In the genomic region with DNA sequence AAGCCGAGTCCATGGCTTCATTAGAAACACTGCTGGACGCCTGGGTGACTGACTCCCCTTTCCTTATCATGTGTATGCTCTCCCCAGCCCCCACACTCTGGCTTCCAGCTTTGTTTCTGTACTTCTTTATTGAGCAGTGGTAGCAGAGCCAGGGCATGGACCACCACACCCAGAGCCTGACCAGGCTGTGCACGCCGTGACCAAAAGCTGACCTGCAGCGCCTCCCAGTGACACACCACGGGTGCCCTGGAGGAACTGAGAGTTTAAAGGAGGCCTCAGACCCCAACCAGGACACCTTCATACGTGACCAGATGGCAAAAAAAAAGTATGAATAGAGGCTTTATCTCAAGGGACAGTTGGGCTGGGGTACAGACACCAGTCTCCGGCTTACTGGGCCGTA, we compare ENCODE assay signal across 19 mouse cellular contexts. TPM values are rescaled to one million over a fixed set of nuclear protein-coding genes. Genes with fewer than 3 reads are reported as not detected.
DNase-seq lines count a peak whose midpoint lies in the region; ATAC-seq and TF ChIP-seq lines count a peak whose summit lies in the region.
"Had no signal": no experiment of that assay in that cellular context is flagged by ENCODE, and none has a peak within 500 bp of the region (broad histone marks: within the 10 kb centered on the region; RNA-seq: fewer than 3 reads in every experiment).

No protein-coding gene starts in this region.

- TF ChIP-seq POLR2A in ES-Bruce4 (IDR thresholded peaks at IDR 0.05; ENCODE audit: insufficient read depth, low read length) = no peak
- TF ChIP-seq POLR2A in brain, embryonic 14.5 days (IDR thresholded peaks at IDR 0.05; ENCODE audit: borderline replicate concordance, extremely low read depth, insufficient read depth, insufficient read length, poor library complexity, severe bottlenecking) = no peak

- H3K4me3 ChIP-seq in intestine, embryonic 14.5 days (ENCODE audit: low read depth, low read length) = no peak overlapping the region
- no peak overlapping the region for H3K4me3 ChIP-seq in intestine, embryonic 15.5 days (replicated peaks)
- H3K4me3 ChIP-seq in liver, postnatal 0 days (ENCODE audit: low read depth, low read length) = no peak overlapping the region
- H3K4me3 ChIP-seq in liver, embryonic 11.5 days (ENCODE audit: low read depth, low read length) = no peak overlapping the region
- H3K4me3 ChIP-seq in ES-Bruce4 (ENCODE audit: low read depth, low read length) = no peak overlapping the region
- H3K4me3 ChIP-seq: limb, embryonic 15.5 days; stomach, embryonic 15.5 days had no signal

- 76% methylated on average over 9 of the region's 9 CpGs for WGBS in intestine, embryonic 14.5 days
- WGBS in intestine, embryonic 15.5 days = 79% methylated on average over 9 of the region's 9 CpGs
- 78% methylated on average over 9 of the region's 9 CpGs for WGBS in liver, postnatal 0 days (ENCODE audit: insufficient replicate concordance)
- 85% methylated on average over 9 of the region's 9 CpGs for WGBS in liver, embryonic 11.5 days

- H3K27me3 ChIP-seq in intestine, embryonic 14.5 days (replicated peaks; ENCODE audit: control insufficient read depth, insufficient read depth, low read length) = no peaks in the 10 kb centered on the region
- no peaks in the 10 kb centered on the region for H3K27me3 ChIP-seq in intestine, embryonic 15.5 days (replicated peaks)
- no peaks in the 10 kb centered on the region for H3K27me3 ChIP-seq in liver, postnatal 0 days (ENCODE audit: insufficient read depth, low read length)
- no peaks in the 10 kb centered on the region for H3K27me3 ChIP-seq in liver, embryonic 11.5 days (replicated peaks; ENCODE audit: control insufficient read depth, insufficient read depth, low read length)
- no peaks in the 10 kb centered on the region for H3K27me3 ChIP-seq in ES-Bruce4 (ENCODE audit: control insufficient read depth, insufficient read depth, low read length, poor library complexity, severe bottlenecking)
- H3K27me3 ChIP-seq: limb, embryonic 15.5 days; stomach, embryonic 15.5 days had no signal

- TF ChIP-seq CTCF in liver, postnatal 0 days (IDR thresholded peaks at IDR 0.05; ENCODE audit: low read depth) = peak; percentile 39
- TF ChIP-seq CTCF in ES-Bruce4 (IDR thresholded peaks at IDR 0.05; ENCODE audit: low read depth, low read length) = peak; percentile 39
- TF ChIP-seq CTCF in brain, embryonic 14.5 days (IDR thresholded peaks at IDR 0.05; ENCODE audit: borderline replicate concordance, extremely low read depth, insufficient read depth, insufficient read length) = peak; percentile 37; the same call in 1 of the 2 replicates

- no peak overlapping the region for H3K27ac ChIP-seq in intestine, embryonic 14.5 days (ENCODE audit: low read depth)
- no peak overlapping the region for H3K27ac ChIP-seq in intestine, embryonic 15.5 days
- H3K27ac ChIP-seq in liver, postnatal 0 days (ENCODE audit: low read depth) = no peak overlapping the region
- H3K27ac ChIP-seq in liver, embryonic 11.5 days (ENCODE audit: low read depth, low read length) = no peak overlapping the region
- H3K27ac ChIP-seq in ES-Bruce4 (ENCODE audit: insufficient read depth, low read length) = no peak overlapping the region
- H3K27ac ChIP-seq: limb, embryonic 15.5 days; stomach, embryonic 15.5 days had no signal

- H3K36me3 ChIP-seq in intestine, embryonic 14.5 days (ENCODE audit: control insufficient read depth, insufficient read depth, low read length) = peaks cover 79% of the 10 kb centered on the region
- peaks cover 50% of the 10 kb centered on the region for H3K36me3 ChIP-seq in intestine, embryonic 15.5 days
- H3K36me3 ChIP-seq in liver, postnatal 0 days (replicated peaks; ENCODE audit: insufficient read depth, low read length) = peaks cover 68% of the 10 kb centered on the region
- peaks cover 47% of the 10 kb centered on the region for H3K36me3 ChIP-seq in liver, embryonic 11.5 days (ENCODE audit: control insufficient read depth, insufficient read depth, low read length)
- peaks cover 48% of the 10 kb centered on the region for H3K36me3 ChIP-seq in ES-Bruce4 (ENCODE audit: control insufficient read depth, insufficient read depth, low read length, poor library complexity, severe bottlenecking)

- no peak overlapping the region for H3K4me2 ChIP-seq in intestine, embryonic 14.5 days (ENCODE audit: low read length)
- H3K4me2 ChIP-seq in intestine, embryonic 15.5 days (replicated peaks) = no peak overlapping the region
- no peak overlapping the region for H3K4me2 ChIP-seq in liver, postnatal 0 days (ENCODE audit: low read depth, low read length)
- no peak overlapping the region for H3K4me2 ChIP-seq in liver, embryonic 11.5 days
- H3K4me2 ChIP-seq: limb, embryonic 15.5 days; stomach, embryonic 15.5 days had no signal

- peaks cover 4% of the 10 kb centered on the region for H3K4me1 ChIP-seq in intestine, embryonic 14.5 days (replicated peaks; ENCODE audit: control insufficient read depth, insufficient read depth, low read length)
- peaks cover 2% of the 10 kb centered on the region; the same call in 1 of the 2 replicates for H3K4me1 ChIP-seq in intestine, embryonic 15.5 days (replicated peaks)
- H3K4me1 ChIP-seq in liver, postnatal 0 days (ENCODE audit: insufficient read depth) = peaks cover 5% of the 10 kb centered on the region; the same call in 1 of the 2 replicates
- H3K4me1 ChIP-seq in liver, embryonic 11.5 days (replicated peaks; ENCODE audit: control insufficient read depth, insufficient read depth, low read length) = peaks cover 16% of the 10 kb centered on the region
- peaks cover 4% of the 10 kb centered on the region for H3K4me1 ChIP-seq in ES-Bruce4 (ENCODE audit: control insufficient read depth, insufficient read depth, low read length)

- peak; percentile 53 for DNase-seq in intestine, embryonic 14.5 days (ENCODE audit: low spot score)
- DNase-seq in liver, postnatal 0 days = no peak
- DNase-seq in liver, embryonic 11.5 days (ENCODE audit: low spot score) = no peak
- DNase-seq in brain, embryonic 14.5 days (ENCODE audit: low read depth) = no peak
- DNase-seq in left cerebral cortex, postnatal 36 days (ENCODE audit: low spot score in 2 of 2) = no peak
- DNase-seq: adrenal gland, postnatal 25 days; cerebellum, adult 11-12 months; lung, postnatal 36 days; retina, postnatal 1 day; thymus, adult 2 months had no signal

- H3K9ac ChIP-seq in intestine, embryonic 14.5 days (ENCODE audit: low read length) = no peak overlapping the region
- no peak overlapping the region for H3K9ac ChIP-seq in intestine, embryonic 15.5 days
- no peak overlapping the region for H3K9ac ChIP-seq in liver, postnatal 0 days (replicated peaks)
- H3K9ac ChIP-seq in liver, embryonic 11.5 days (ENCODE audit: low read depth, low read length) = no peak overlapping the region
- H3K9ac ChIP-seq in ES-Bruce4 (ENCODE audit: low read depth, poor library complexity, severe bottlenecking) = no peak overlapping the region
- H3K9ac ChIP-seq: limb, embryonic 15.5 days; stomach, embryonic 15.5 days had no signal

- TF ChIP-seq EP300 in liver, postnatal 0 days (IDR thresholded peaks at IDR 0.05; ENCODE audit: low read depth) = no peak
- TF ChIP-seq EP300 in ES-Bruce4 (IDR thresholded peaks at IDR 0.05; ENCODE audit: insufficient read depth, low read depth, low read length) = no peak

- H3K9me3 ChIP-seq in intestine, embryonic 14.5 days (ENCODE audit: control insufficient read depth, low read length) = no peaks in the 10 kb centered on the region
- H3K9me3 ChIP-seq in intestine, embryonic 15.5 days = no peaks in the 10 kb centered on the region
- no peaks in the 10 kb centered on the region for H3K9me3 ChIP-seq in liver, postnatal 0 days (ENCODE audit: low read length)
- H3K9me3 ChIP-seq in liver, embryonic 11.5 days (ENCODE audit: control insufficient read depth, low read length) = no peaks in the 10 kb centered on the region
- no peaks in the 10 kb centered on the region for H3K9me3 ChIP-seq in ES-Bruce4 (replicated peaks; ENCODE audit: control insufficient read depth, insufficient read depth, low read length, poor library complexity, severe bottlenecking)
- H3K9me3 ChIP-seq: limb, embryonic 15.5 days; stomach, embryonic 15.5 days had no signal

- ATAC-seq in intestine, embryonic 14.5 days (replicated peaks; ENCODE audit: low FRiP score, low TSS enrichment, low read depth) = no peak
- ATAC-seq in intestine, embryonic 15.5 days = no peak
- ATAC-seq in liver, postnatal 0 days = 0 out of 2 replicates have a peak, but pooled peaks have one; percentile 4
- no peak for ATAC-seq in liver, embryonic 11.5 days (replicated peaks; ENCODE audit: low FRiP score)

- intact Hi-C loops in left cerebral cortex, postnatal 36 days (cut with DNase I) = no loop called here

RNA-seq across cellular contexts. Expression of a gene that starts 11.3 kb away (rescaled TPM):
- 21.5 and 25.0 TPM in 2 replicates for polyA plus RNA-seq in intestine, embryonic 14.5 days (2014; fragmentation: Nextera tagmentation; extraction: Ambion mirVana)
- polyA plus RNA-seq in intestine, embryonic 15.5 days (2015; fragmentation: Nextera tagmentation; extraction: Ambion mirVana) = 20.4 and 21.9 TPM in 2 replicates
- polyA plus RNA-seq in liver, postnatal 0 days (2015; fragmentation: Nextera tagmentation; extraction: Ambion mirVana) = 6.5 and 8.1 TPM in 2 replicates
- 20.7 and 21.3 TPM in 2 replicates for polyA plus RNA-seq in liver, embryonic 11.5 days (2014; fragmentation: Nextera tagmentation; extraction: Ambion mirVana)
- 45.5 and 46.6 TPM in 2 replicates for polyA plus RNA-seq in ES-Bruce4 (2011; ENCODE audit: insufficient read depth, insufficient read length, low read depth, missing spikeins)
- 34.2 and 44.1 TPM in 2 replicates for polyA plus RNA-seq in brain, embryonic 14.5 days (2012; rRNA removed)
- 10 to 100 TPM; 16.9 to 20.6 TPM for total RNA-seq in left cerebral cortex, postnatal 36 days (2021)

RNA-seq across cellular contexts. Expression of a gene that starts 14.1 kb away (rescaled TPM):
- polyA plus RNA-seq in intestine, embryonic 14.5 days (2014; fragmentation: Nextera tagmentation; extraction: Ambion mirVana) = 450 and 457 TPM in 2 replicates
- polyA plus RNA-seq in intestine, embryonic 15.5 days (2015; fragmentation: Nextera tagmentation; extraction: Ambion mirVana) = 394 and 407 TPM in 2 replicates
- polyA plus RNA-seq in liver, postnatal 0 days (2015; fragmentation: Nextera tagmentation; extraction: Ambion mirVana) = 249 and 250 TPM in 2 replicates
- polyA plus RNA-seq in liver, embryonic 11.5 days (2014; fragmentation: Nextera tagmentation; extraction: Ambion mirVana) = 525 and 530 TPM in 2 replicates
- polyA plus RNA-seq in ES-Bruce4 (2011; ENCODE audit: insufficient read depth, insufficient read length, low read depth, missing spikeins) = 181 and 185 TPM in 2 replicates
- polyA plus RNA-seq in brain, embryonic 14.5 days (2012; rRNA removed) = 59.7 and 68.5 TPM in 2 replicates
- total RNA-seq in left cerebral cortex, postnatal 36 days (2021) = 10 to 100 TPM; 30.1 to 34.9 TPM

RNA-seq across cellular contexts. Expression of a gene that starts 53.6 kb away (rescaled TPM):
- polyA plus RNA-seq in intestine, embryonic 14.5 days (2014; fragmentation: Nextera tagmentation; extraction: Ambion mirVana) = 0.22 and 0.24 TPM in 2 replicates
- 0.28 and 0.38 TPM in 2 replicates for polyA plus RNA-seq in intestine, embryonic 15.5 days (2015; fragmentation: Nextera tagmentation; extraction: Ambion mirVana)
- 7.5 and 7.8 TPM in 2 replicates for polyA plus RNA-seq in liver, postnatal 0 days (2015; fragmentation: Nextera tagmentation; extraction: Ambion mirVana)
- polyA plus RNA-seq in liver, embryonic 11.5 days (2014; fragmentation: Nextera tagmentation; extraction: Ambion mirVana) = 0.52 and 0.96 TPM in 2 replicates
- polyA plus RNA-seq in ES-Bruce4 (2011; ENCODE audit: insufficient read depth, insufficient read length, low read depth, missing spikeins) = 0.75 and 1.3 TPM in 2 replicates
- 0.41 and 0.53 TPM in 2 replicates for polyA plus RNA-seq in brain, embryonic 14.5 days (2012; rRNA removed)
- not detected for total RNA-seq in left cerebral cortex, postnatal 36 days (2021)
- total RNA-seq: adrenal gland, postnatal 25 days; gastrocnemius, adult 18-20 months; granulocyte monocyte progenitor cell, adult 5-6 weeks; layer of hippocampus, postnatal 25 days; megakaryocyte-erythroid progenitor cell, adult 5-6 weeks; monocyte, adult 5-6 weeks had no signal

RNA-seq across cellular contexts. Expression of a gene that starts 54.4 kb away (rescaled TPM):
- polyA plus RNA-seq in intestine, embryonic 14.5 days (2014; fragmentation: Nextera tagmentation; extraction: Ambion mirVana) = 3.4 and 4.4 TPM in 2 replicates
- 3.1 and 3.7 TPM in 2 replicates for polyA plus RNA-seq in intestine, embryonic 15.5 days (2015; fragmentation: Nextera tagmentation; extraction: Ambion mirVana)
- 1.0 and 1.6 TPM in 2 replicates for polyA plus RNA-seq in liver, postnatal 0 days (2015; fragmentation: Nextera tagmentation; extraction: Ambion mirVana)
- polyA plus RNA-seq in liver, embryonic 11.5 days (2014; fragmentation: Nextera tagmentation; extraction: Ambion mirVana) = 0.22 and 0.23 TPM in 2 replicates
- polyA plus RNA-seq in ES-Bruce4 (2011; ENCODE audit: insufficient read depth, insufficient read length, low read depth, missing spikeins) = 37.6 and 39.2 TPM in 2 replicates
- polyA plus RNA-seq in brain, embryonic 14.5 days (2012; rRNA removed) = 0.42 and 0.85 TPM in 2 replicates
- total RNA-seq in left cerebral cortex, postnatal 36 days (2021) = under 1 TPM; 0.30 to 0.43 TPM
- total RNA-seq: monocyte, adult 5-6 weeks had no signal
